Mouse (Mus musculus): ENCODE measurements around the gene Dclre1a.
"Not testable (repeated sequence)": the region's sequence is repeated elsewhere in the genome, so short reads cannot be mapped to it uniquely, and the experiment has no call there.

DNA sequence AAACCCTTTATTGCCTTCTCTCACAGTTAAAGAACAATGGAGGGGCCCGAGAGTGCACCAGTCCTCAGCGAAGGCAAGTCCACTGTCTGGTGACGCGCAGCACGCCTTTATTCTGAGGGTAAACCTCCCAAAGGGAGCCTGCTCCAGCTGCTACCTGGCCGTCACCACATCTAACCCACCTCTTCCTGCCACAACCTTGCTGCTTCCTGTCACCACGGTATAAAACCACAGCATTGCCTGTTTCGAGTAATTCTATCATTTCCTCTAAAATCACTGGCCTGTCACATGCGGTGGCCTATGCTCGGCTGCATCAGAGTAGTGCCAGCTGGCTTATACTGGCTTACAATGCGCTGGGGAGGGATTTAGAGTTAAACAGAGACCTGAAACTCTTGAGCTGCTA is 17.5 kb downstream of the Dclre1a start:
- TF ChIP-seq CTCF (IDR thresholded peaks at IDR 0.05; ENCODE audit: low read depth, low read length); POLR2A (IDR thresholded peaks at IDR 0.05; ENCODE audit: extremely low read depth, insufficient read depth, low read length): not testable (repeated sequence)
